Mouse (Mus musculus) erythroblast, embryonic 14.5 days (primary cell): ENCODE data around the gene Nfs1.

Experiments
- GATA1 ChIP-seq: IDR thresholded peaks from 2 replicates; pipeline ENCODE4 v1.6.1; 2012; ENCODE audit warnings: low read length, inconsistent platforms, mixed read lengths
- TAL1 ChIP-seq: IDR thresholded peaks from 3 replicates; pipeline ENCODE4 v1.6.1; 2012; ENCODE audit warnings: low read length, inconsistent platforms, mixed read lengths

- TF ChIP-seq TAL1 (no peak), GATA1 (no peak)
Observed at GRCm38 (mm10) chr2:156079674-156080073, 64.3 kb downstream of the Nfs1 start.
